Mouse (Mus musculus) stomach, postnatal 0 days (tissue): ENCODE measurements around the gene Hist1h4a.
A peak's percentile ranks its signal among the peaks of the same experiment; 100 is the strongest.

Experiments
- CTCF ChIP-seq: IDR thresholded peaks from 2 replicates; pipeline ENCODE4 v1.5.1; 2016; ENCODE audit warnings: antibody characterized with exemption, low read depth, mild to moderate bottlenecking, moderate library complexity
- EP300 ChIP-seq: optimal IDR thresholded peaks from 2 replicates; pipeline ENCODE3; 2016; ENCODE audit warnings: antibody characterized with exemption

DNA sequence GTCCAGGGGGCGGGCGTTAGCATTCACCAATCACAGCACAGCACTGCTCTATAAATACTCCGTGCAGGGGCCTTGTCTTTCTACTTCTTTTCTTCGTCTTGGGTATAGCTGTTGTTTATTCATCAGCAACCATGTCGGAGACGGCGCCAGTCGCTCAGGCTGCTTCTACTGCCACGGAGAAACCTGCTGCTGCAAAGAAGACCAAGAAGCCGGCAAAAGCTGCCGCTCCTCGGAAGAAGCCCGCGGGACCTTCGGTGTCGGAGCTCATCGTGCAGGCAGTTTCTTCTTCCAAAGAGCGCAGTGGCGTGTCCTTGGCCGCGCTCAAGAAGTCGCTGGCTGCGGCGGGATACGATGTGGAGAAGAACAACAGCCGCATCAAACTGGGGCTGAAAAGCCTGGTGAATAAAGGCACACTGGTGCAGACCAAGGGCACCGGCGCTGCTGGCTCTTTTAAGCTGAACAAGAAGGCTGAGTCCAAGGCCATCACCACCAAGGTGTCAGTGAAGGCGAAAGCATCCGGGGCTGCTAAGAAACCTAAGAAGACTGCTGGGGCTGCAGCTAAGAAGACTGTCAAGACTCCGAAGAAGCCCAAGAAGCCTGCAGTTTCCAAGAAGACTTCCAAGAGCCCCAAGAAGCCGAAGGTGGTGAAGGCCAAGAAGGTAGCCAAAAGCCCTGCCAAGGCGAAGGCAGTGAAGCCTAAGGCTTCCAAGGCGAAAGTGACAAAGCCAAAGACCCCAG lies 2.7 kb upstream of the Hist1h4a start, which contains the start of gene Hist1h1a:
- TF ChIP-seq CTCF (no peak), EP300 (peak; percentile 91)
